Mouse (Mus musculus) retina, postnatal 7 days (tissue): ENCODE measurements around the gene Erbb2.
"Not testable (repeated sequence)": the region's sequence is repeated elsewhere in the genome, so short reads cannot be mapped to it uniquely, and the experiment has no call there.

Experiments used
- DNase-seq: peaks from one replicate; pipeline ENCODE4 v3.0.0-alpha.2; 2012; ENCODE audit warnings: low read depth, low spot score

The Erbb2 gene

GRCm38 (mm10) chr11:98412273-98412796 lies at the start of gene Erbb2:
Gene Erbb2, plus strand, starts transcription at chr11:98412470.
- DNase-seq, result no peak

- no peak for DNase-seq
These were observed 48.5 kb upstream of the Erbb2 start for GRCm38 (mm10) chr11:98363817-98364216.

- no peak for DNase-seq
These were observed 47.9 kb upstream of the Erbb2 start for GRCm38 (mm10) chr11:98364410-98364809.

GRCm38 (mm10) chr11:98366290-98366689 lies 46.0 kb upstream of the Erbb2 start:
- DNase-seq, result no peak

- DNase-seq, result no peak
These were observed 45.0 kb upstream of the Erbb2 start for GRCm38 (mm10) chr11:98367171-98367862.

GRCm38 (mm10) chr11:98367863-98368186 lies 44.4 kb upstream of the Erbb2 start:
- no peak for DNase-seq

GRCm38 (mm10) chr11:98369337-98369736 lies 42.9 kb upstream of the Erbb2 start:
- DNase-seq, result no peak

GRCm38 (mm10) chr11:98370588-98370987 lies 41.7 kb upstream of the Erbb2 start:
- no peak for DNase-seq

GRCm38 (mm10) chr11:98371556-98372240 lies 40.6 kb upstream of the Erbb2 start:
- no peak for DNase-seq

- peak; percentile 64 for DNase-seq
These were observed 39.9 kb upstream of the Erbb2 start for GRCm38 (mm10) chr11:98372406-98372805.

GRCm38 (mm10) chr11:98373244-98373643 lies 39.0 kb upstream of the Erbb2 start:
- DNase-seq, result no peak

GRCm38 (mm10) chr11:98374266-98374665 lies 38.0 kb upstream of the Erbb2 start:
- DNase-seq, result no peak

- DNase-seq, result no peak
These were observed 35.5 kb upstream of the Erbb2 start for GRCm38 (mm10) chr11:98376756-98377155.

GRCm38 (mm10) chr11:98377787-98378186 lies 34.5 kb upstream of the Erbb2 start:
- DNase-seq, result no peak

GRCm38 (mm10) chr11:98379379-98379778 lies 32.9 kb upstream of the Erbb2 start:
- no peak for DNase-seq

GRCm38 (mm10) chr11:98380106-98380505 lies 32.2 kb upstream of the Erbb2 start:
- no peak for DNase-seq

- no peak for DNase-seq
These were observed 30.6 kb upstream of the Erbb2 start for GRCm38 (mm10) chr11:98381651-98382050.

GRCm38 (mm10) chr11:98382405-98382804 lies 29.9 kb upstream of the Erbb2 start:
- not testable (repeated sequence) for DNase-seq

- no peak for DNase-seq
These were observed 28.8 kb upstream of the Erbb2 start, which contains the start of gene Tcap for GRCm38 (mm10) chr11:98383261-98384030. Gene Tcap, plus strand, starts transcription at chr11:98383811.

- DNase-seq, result no peak
These were observed 28.1 kb upstream of the Erbb2 start for GRCm38 (mm10) chr11:98384216-98384615.

- no peak for DNase-seq
These were observed 27.3 kb upstream of the Erbb2 start for GRCm38 (mm10) chr11:98384721-98385637.
